Mouse (Mus musculus): ENCODE measurements around the gene Rps12-ps3.

GRCm38 (mm10) chr19:59345658-59346283, 23.7 kb downstream of the Rps12-ps3 start, which contains the start of gene Pdzd8:
- TF ChIP-seq HCFC1 (IDR thresholded peaks at IDR 0.05; ENCODE audit: borderline replicate concordance, insufficient read depth, low read length) = no peak
- TF ChIP-seq CHD2 (IDR thresholded peaks at IDR 0.05; ENCODE audit: low read depth, low read length) = no peak
- no peak for TF ChIP-seq ZC3H11A (IDR thresholded peaks at IDR 0.05; ENCODE audit: borderline replicate concordance, low read depth, low read length)
- no peak for TF ChIP-seq ZNF384 (IDR thresholded peaks at IDR 0.05; ENCODE audit: low read depth, low read length)
